Mouse (Mus musculus) forebrain, postnatal 0 days (tissue): ENCODE data around the gene Kif11. TPM values are rescaled to one million over a fixed set of nuclear protein-coding genes. Genes with fewer than 3 reads are reported as not detected.

Source experiments
- ATAC-seq: fragments of 200-750 bp; cut with Nextera tagmentation; 2 replicates; pipeline ENCODE4 v1.8.0; 2017; ENCODE audit warnings: mild to moderate bottlenecking, moderate library complexity
- DNase-seq: peaks from one replicate; pipeline ENCODE4 v3.0.0-alpha.2; 2015
- H3K27ac ChIP-seq: fragments of 300-500 bp; sonication (generic); 2 replicates; pipeline ENCODE4 v1.5.1; 2014; ENCODE audit warnings: low read depth, mild to moderate bottlenecking, antibody characterized with exemption, low read length, moderate library complexity, mixed read lengths
- H3K27me3 ChIP-seq: fragments of 300-500 bp; sonication (generic); 2 replicates; pipeline ENCODE4 v1.6.1; 2014; ENCODE audit warnings: mild to moderate bottlenecking, low read length, mixed read lengths; ENCODE audit not compliant: insufficient read depth
- H3K36me3 ChIP-seq: fragments of 300-500 bp; sonication (generic); 2 replicates; pipeline ENCODE4 v1.6.1; 2014; ENCODE audit warnings: mild to moderate bottlenecking, moderate library complexity; ENCODE audit not compliant: insufficient read depth
- H3K4me1 ChIP-seq: fragments of 300-500 bp; sonication (generic); 2 replicates; pipeline ENCODE4 v1.6.1; 2014; ENCODE audit warnings: antibody characterized with exemption; ENCODE audit not compliant: insufficient read depth
- H3K4me2 ChIP-seq: fragments of 300-500 bp; sonication (generic); 2 replicates; pipeline ENCODE4 v1.6.1; 2014; ENCODE audit warnings: low read depth, mild to moderate bottlenecking, moderate library complexity
- H3K4me3 ChIP-seq: fragments of 300-500 bp; sonication (generic); 2 replicates; pipeline ENCODE4 v1.5.1; 2014; ENCODE audit warnings: low read depth, low read length, mixed read lengths
- H3K9ac ChIP-seq: fragments of 300-500 bp; sonication (generic); 2 replicates; pipeline ENCODE4 v1.6.1; 2014; ENCODE audit warnings: mild to moderate bottlenecking
- H3K9me3 ChIP-seq: fragments of 300-500 bp; sonication (generic); 2 replicates; pipeline ENCODE4 v1.6.1; 2016; ENCODE audit warnings: low read length
- CTCF ChIP-seq: sonication (generic); IDR thresholded peaks from 2 replicates; pipeline ENCODE4 v1.5.1; 2016; ENCODE audit warnings: antibody characterized with exemption, control low read depth, low read depth
- WGBS: fragments of 180-500 bp; shearing (Covaris S2); extraction: QIAGEN DNeasy Blood & Tissue Kit; methylation state at CpG from one replicate; pipeline ENCODE4 v1.1.7; 2014; 5-methylcytosine and 5-hydroxymethylcytosine counted together
- polyA plus RNA-seq: library from polyadenylated mRNA; unstranded; fragments of >200 nt; fragmentation: Nextera tagmentation; extraction: Ambion mirVana; gene quantifications from 2 replicates; pipeline ENCODE4 v1.2.1, GENCODE M21; 2015
- total RNA-seq: library from RNA; depleted of rRNA; stranded (reverse); fragments of >200 nt; gene quantifications from 2 replicates; pipeline ENCODE4 v1.2.3, GENCODE M21; 2014

The Kif11 gene
- total and polyA plus RNA-seq, 2 experiments from 2014 or later: 6.3 to 15.2 TPM

- no peaks in the 10 kb centered on the region for H3K9me3 ChIP-seq
- no peak for TF ChIP-seq CTCF
- H3K9ac ChIP-seq: no peak overlapping the region
- H3K4me1 ChIP-seq: no peaks in the 10 kb centered on the region
- no peaks in the 10 kb centered on the region for H3K36me3 ChIP-seq
- H3K27ac ChIP-seq: no peak overlapping the region
- WGBS: 86% methylated on average over 10 of the region's 10 CpGs
- H3K4me3 ChIP-seq: no peak overlapping the region
- H3K27me3 ChIP-seq: peaks cover 16% of the 10 kb centered on the region
- no peak overlapping the region for H3K4me2 ChIP-seq
- DNase-seq: no peak
- no peak for ATAC-seq
Measured at GRCm38 (mm10) chr19:37442524-37443286, 66.5 kb downstream of the Kif11 start.

DNA sequence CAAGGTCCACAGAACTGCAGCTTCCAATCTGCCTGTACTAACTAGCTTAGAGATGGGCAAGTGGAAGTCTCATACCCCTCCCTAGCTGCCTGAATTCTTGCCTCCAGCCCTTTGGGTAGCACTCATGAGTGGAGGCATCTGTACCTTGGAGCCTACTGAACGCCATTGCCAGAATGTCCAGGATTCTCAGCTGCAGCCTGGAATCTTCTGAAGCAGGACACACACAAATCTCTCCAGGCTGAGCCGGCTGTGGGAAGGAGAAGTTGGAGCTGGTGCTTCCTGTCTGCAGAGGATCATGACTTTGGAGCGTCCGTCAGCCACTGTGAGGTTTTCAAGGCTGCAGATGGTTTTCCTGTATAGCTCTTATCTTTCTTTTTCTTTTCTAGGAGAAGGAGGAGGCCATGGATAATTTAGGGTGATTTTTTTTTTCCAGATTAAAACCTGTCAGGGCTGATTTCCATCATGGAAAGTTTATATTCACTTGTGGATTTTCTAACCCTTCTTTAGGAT, 67.5 kb downstream of the Kif11 start:
- TF ChIP-seq CTCF: no peak
- H3K4me1 ChIP-seq: no peaks in the 10 kb centered on the region
- no peak overlapping the region for H3K4me3 ChIP-seq
- peaks cover 11% of the 10 kb centered on the region for H3K27me3 ChIP-seq
- DNase-seq (no peak), ATAC-seq (no peak)
- 81% methylated on average over 4 of the region's 4 CpGs for WGBS
- H3K9ac ChIP-seq: no peak overlapping the region
- no peak overlapping the region for H3K4me2 ChIP-seq
- H3K9me3 ChIP-seq: no peaks in the 10 kb centered on the region
- H3K36me3 ChIP-seq: no peaks in the 10 kb centered on the region
- no peak overlapping the region for H3K27ac ChIP-seq

DNA sequence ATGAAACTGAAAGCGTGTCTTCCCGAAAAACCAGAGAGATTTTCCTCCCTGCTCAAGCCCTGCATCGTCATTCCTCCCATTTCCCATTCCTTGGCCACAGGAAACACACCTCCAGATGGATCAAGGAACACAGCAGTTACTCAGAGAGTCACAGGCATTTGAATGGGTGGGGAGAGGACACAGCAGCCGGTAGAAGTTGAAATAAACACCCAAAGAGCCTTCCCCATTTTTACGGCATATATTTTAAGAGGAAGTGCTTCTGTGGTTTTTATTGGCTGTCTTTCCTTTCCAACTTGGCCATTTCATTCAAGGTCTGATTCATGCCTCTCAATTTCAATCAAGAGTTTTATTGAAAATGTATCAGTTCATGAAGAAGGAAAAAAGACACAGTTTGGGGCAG, 72.0 kb downstream of the Kif11 start:
- Histone ChIP-seq H3K4me3 (no peak overlapping the region), H3K9ac (no peak overlapping the region), H3K9me3 (no peaks in the 10 kb centered on the region), H3K4me2 (no peak overlapping the region), H3K27me3 (no peaks in the 10 kb centered on the region), H3K36me3 (no peaks in the 10 kb centered on the region), H3K27ac (no peak overlapping the region), H3K4me1 (no peaks in the 10 kb centered on the region)
- DNase-seq: no peak
- ATAC-seq: no peak
- WGBS: 80% methylated on average over 5 of the region's 5 CpGs
- TF ChIP-seq CTCF: no peak

DNA sequence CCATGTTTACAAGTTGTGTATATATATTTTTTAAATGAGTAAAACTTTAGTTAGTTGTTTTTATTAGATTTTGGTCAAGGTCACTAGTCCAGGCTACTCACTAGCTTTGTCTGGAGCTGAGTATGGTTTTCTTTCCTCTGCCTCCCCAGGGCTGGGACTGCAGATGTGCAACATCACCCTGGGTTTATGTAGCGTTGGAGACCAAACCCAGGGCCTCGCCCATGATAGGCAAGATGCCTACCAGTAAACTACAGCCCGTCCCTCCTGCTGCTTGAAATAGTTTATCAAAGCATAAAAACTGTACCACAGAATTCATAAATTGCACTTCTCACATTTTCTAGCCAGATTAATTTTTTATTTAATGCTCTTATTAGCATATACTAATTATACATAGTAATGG, 73.0 kb downstream of the Kif11 start:
- Histone ChIP-seq H3K27ac (no peak overlapping the region), H3K9ac (no peak overlapping the region), H3K4me1 (no peaks in the 10 kb centered on the region), H3K36me3 (no peaks in the 10 kb centered on the region), H3K9me3 (no peaks in the 10 kb centered on the region), H3K27me3 (no peaks in the 10 kb centered on the region), H3K4me2 (no peak overlapping the region), H3K4me3 (no peak overlapping the region)
- WGBS: 90% methylated on average over 3 of the region's 3 CpGs
- no peak for TF ChIP-seq CTCF
- ATAC-seq: no peak
- DNase-seq: no peak

DNA sequence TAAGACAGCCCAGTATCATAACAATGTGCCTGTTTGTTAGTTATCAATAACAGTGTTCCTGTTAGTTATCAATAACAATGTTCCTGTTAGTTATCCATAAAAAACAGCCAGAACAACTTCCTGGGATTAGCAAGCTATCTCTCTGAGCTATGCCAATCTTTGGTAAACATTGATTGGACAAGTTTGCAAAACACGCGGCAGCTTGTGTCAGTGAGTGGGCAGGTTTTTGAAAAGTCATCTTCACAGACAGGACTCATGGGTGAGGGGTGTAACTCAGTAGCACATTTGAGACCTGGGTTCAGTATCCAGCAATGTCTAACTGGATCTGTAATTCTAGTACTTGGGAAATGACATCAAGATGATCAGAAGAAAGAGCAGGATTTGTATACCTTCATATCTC, 79.3 kb downstream of the Kif11 start:
- Histone ChIP-seq H3K4me1 (no peaks in the 10 kb centered on the region), H3K27me3 (no peaks in the 10 kb centered on the region), H3K36me3 (no peaks in the 10 kb centered on the region), H3K9me3 (no peaks in the 10 kb centered on the region), H3K4me2 (no peak overlapping the region), H3K27ac (no peak overlapping the region), H3K4me3 (no peak overlapping the region), H3K9ac (no peak overlapping the region)
- WGBS: 92% methylated on average over 2 of the region's 2 CpGs
- TF ChIP-seq CTCF: no peak
- ATAC-seq: no peak
- no peak for DNase-seq

DNA sequence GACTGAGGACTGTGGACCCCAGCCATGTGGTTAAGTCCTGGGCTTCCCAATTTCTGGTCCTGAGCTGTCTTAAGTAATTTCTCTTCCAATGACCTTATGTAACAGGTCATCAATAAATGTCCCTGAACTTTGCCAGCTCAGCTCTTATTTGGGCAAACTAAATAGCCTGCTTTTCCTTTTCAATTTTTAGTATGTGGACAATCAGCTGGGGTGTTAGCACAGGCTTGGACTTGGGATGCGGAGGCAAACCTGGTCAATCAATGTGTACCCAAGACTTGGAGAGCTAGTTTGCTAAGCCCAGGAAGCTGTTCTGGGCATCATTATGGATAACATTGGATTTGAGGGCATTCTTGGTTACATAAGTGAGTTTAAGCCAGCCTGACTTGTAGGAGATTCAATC, 79.8 kb downstream of the Kif11 start:
- no peaks in the 10 kb centered on the region for H3K4me1 ChIP-seq
- no peak overlapping the region for H3K27ac ChIP-seq
- H3K27me3 ChIP-seq: no peaks in the 10 kb centered on the region
- H3K9ac ChIP-seq: no peak overlapping the region
- no peak overlapping the region for H3K4me2 ChIP-seq
- no peak for TF ChIP-seq CTCF
- no peaks in the 10 kb centered on the region for H3K36me3 ChIP-seq
- 98% methylated on average over 1 of the region's 1 CpGs for WGBS
- H3K9me3 ChIP-seq: no peaks in the 10 kb centered on the region
- DNase-seq (no peak), ATAC-seq (no peak)
- H3K4me3 ChIP-seq: no peak overlapping the region

GRCm38 (mm10) chr19:37458013-37458412, 81.8 kb downstream of the Kif11 start:
- Histone ChIP-seq H3K4me2 (no peak overlapping the region), H3K4me1 (no peaks in the 10 kb centered on the region), H3K4me3 (no peak overlapping the region), H3K27ac (no peak overlapping the region), H3K9ac (no peak overlapping the region), H3K9me3 (no peaks in the 10 kb centered on the region), H3K27me3 (no peaks in the 10 kb centered on the region), H3K36me3 (no peaks in the 10 kb centered on the region)
- ATAC-seq (no peak), DNase-seq (no peak)
- 70% methylated on average over 6 of the region's 6 CpGs for WGBS
- no peak for TF ChIP-seq CTCF
